Mouse (Mus musculus): ENCODE results near the gene Tram1l1. TPM values are rescaled to one million over a fixed set of nuclear protein-coding genes. Genes with fewer than 3 reads are reported as not detected.
A peak's percentile ranks its signal among the peaks of the same experiment; 100 is the strongest.
"Not testable (repeated sequence)": the region's sequence is repeated elsewhere in the genome, so short reads cannot be mapped to it uniquely, and the experiment has no call there.

Gene Tram1l1
- polyA plus RNA-seq (2015; fragmentation: Nextera tagmentation; extraction: Ambion mirVana), result 6.8 and 7.8 TPM in 2 replicates

- Histone ChIP-seq H3K9me3 (ENCODE audit: low read length) (no peaks in the 10 kb centered on the region), H3K27ac (ENCODE audit: low read length) (0 out of 2 replicates have a peak within 1 kb of the TSS, but pooled peaks have one; percentile 31), H3K4me2 (replicated peaks; ENCODE audit: low read depth, low read length) (peak within 1 kb of the TSS; percentile 63), H3K4me1 (ENCODE audit: insufficient read depth, low read length) (no peaks in the 10 kb centered on the region), H3K4me3 (ENCODE audit: low read length) (peak within 1 kb of the TSS; percentile 66), H3K27me3 (ENCODE audit: insufficient read depth, low read length) (no peaks in the 10 kb centered on the region), H3K36me3 (ENCODE audit: insufficient read depth, low read length) (no peaks in the 10 kb centered on the region), H3K9ac (replicated peaks; ENCODE audit: low read length) (peak within 1 kb of the TSS; percentile 69)
- peak; percentile 96 for ATAC-seq (ENCODE audit: low FRiP score, low TSS enrichment)
- WGBS, result 4% methylated on average over 53 of the region's 53 CpGs
Observed at GRCm38 (mm10) chr3:124320821-124321576, at the start of gene Tram1l1. Gene Tram1l1 (plus strand): TSS chr3:124320855.

- Histone ChIP-seq H3K4me3 (ENCODE audit: low read length) (no peak overlapping the region), H3K27me3 (ENCODE audit: insufficient read depth, low read length) (peaks cover 4% of the 10 kb centered on the region; the same call in 1 of the 2 replicates), H3K9ac (replicated peaks; ENCODE audit: low read length) (no peak overlapping the region), H3K36me3 (ENCODE audit: insufficient read depth, low read length) (no peaks in the 10 kb centered on the region), H3K27ac (ENCODE audit: low read length) (no peak overlapping the region), H3K4me1 (ENCODE audit: insufficient read depth, low read length) (no peaks in the 10 kb centered on the region), H3K9me3 (ENCODE audit: low read length) (no peaks in the 10 kb centered on the region), H3K4me2 (replicated peaks; ENCODE audit: low read depth, low read length) (no peak overlapping the region)
- ATAC-seq (ENCODE audit: low FRiP score, low TSS enrichment), result no peak
- WGBS, result 82% methylated on average over 4 of the region's 4 CpGs
Observed at GRCm38 (mm10) chr3:124271229-124271628, 49.4 kb upstream of the Tram1l1 start.

- Histone ChIP-seq H3K9me3 (ENCODE audit: low read length) (no peaks in the 10 kb centered on the region), H3K4me2 (replicated peaks; ENCODE audit: low read depth, low read length) (no peak overlapping the region), H3K4me3 (ENCODE audit: low read length) (no peak overlapping the region), H3K27ac (ENCODE audit: low read length) (no peak overlapping the region), H3K36me3 (ENCODE audit: insufficient read depth, low read length) (no peaks in the 10 kb centered on the region), H3K27me3 (ENCODE audit: insufficient read depth, low read length) (peaks cover 4% of the 10 kb centered on the region; the same call in 1 of the 2 replicates), H3K9ac (replicated peaks; ENCODE audit: low read length) (no peak overlapping the region), H3K4me1 (ENCODE audit: insufficient read depth, low read length) (no peaks in the 10 kb centered on the region)
- 80% methylated on average over 3 of the region's 3 CpGs for WGBS
- ATAC-seq (ENCODE audit: low FRiP score, low TSS enrichment), result no peak
Observed at GRCm38 (mm10) chr3:124271668-124272067, 49.0 kb upstream of the Tram1l1 start.

GRCm38 (mm10) chr3:124272465-124273089, 48.1 kb upstream of the Tram1l1 start:
- Histone ChIP-seq H3K4me1 (ENCODE audit: insufficient read depth, low read length) (no peaks in the 10 kb centered on the region), H3K4me2 (replicated peaks; ENCODE audit: low read depth, low read length) (no peak overlapping the region), H3K27ac (ENCODE audit: low read length) (no peak overlapping the region), H3K9ac (replicated peaks; ENCODE audit: low read length) (no peak overlapping the region), H3K36me3 (ENCODE audit: insufficient read depth, low read length) (no peaks in the 10 kb centered on the region), H3K9me3 (ENCODE audit: low read length) (no peaks in the 10 kb centered on the region), H3K4me3 (ENCODE audit: low read length) (no peak overlapping the region), H3K27me3 (ENCODE audit: insufficient read depth, low read length) (peaks cover 4% of the 10 kb centered on the region; the same call in 1 of the 2 replicates)
- ATAC-seq (ENCODE audit: low FRiP score, low TSS enrichment), result no peak
- 65% methylated on average over 2 of the region's 2 CpGs for WGBS

GRCm38 (mm10) chr3:124274928-124275609, 45.6 kb upstream of the Tram1l1 start:
- not testable (repeated sequence) for H3K4me3 ChIP-seq (ENCODE audit: low read length); H3K9ac ChIP-seq (replicated peaks; ENCODE audit: low read length); H3K4me1 ChIP-seq (ENCODE audit: insufficient read depth, low read length); H3K27ac ChIP-seq (ENCODE audit: low read length); H3K27me3 ChIP-seq (ENCODE audit: insufficient read depth, low read length); H3K9me3 ChIP-seq (ENCODE audit: low read length); H3K4me2 ChIP-seq (replicated peaks; ENCODE audit: low read depth, low read length); H3K36me3 ChIP-seq (ENCODE audit: insufficient read depth, low read length)
- 9% methylated on average over 13 of the region's 13 CpGs for WGBS
- ATAC-seq (ENCODE audit: low FRiP score, low TSS enrichment), result peak; percentile 27; the same call in 1 of the 2 replicates

- WGBS, result 37% methylated on average over 7 of the region's 7 CpGs
- H3K9ac ChIP-seq (replicated peaks; ENCODE audit: low read length); H3K4me3 ChIP-seq (ENCODE audit: low read length); H3K4me1 ChIP-seq (ENCODE audit: insufficient read depth, low read length); H3K9me3 ChIP-seq (ENCODE audit: low read length); H3K4me2 ChIP-seq (replicated peaks; ENCODE audit: low read depth, low read length); ATAC-seq (ENCODE audit: low FRiP score, low TSS enrichment); H3K27me3 ChIP-seq (ENCODE audit: insufficient read depth, low read length); H3K36me3 ChIP-seq (ENCODE audit: insufficient read depth, low read length); H3K27ac ChIP-seq (ENCODE audit: low read length): not testable (repeated sequence)
Observed at GRCm38 (mm10) chr3:124288936-124289335, 31.7 kb upstream of the Tram1l1 start.

GRCm38 (mm10) chr3:124319254-124319653, 1.4 kb upstream of the Tram1l1 start:
- ATAC-seq (ENCODE audit: low FRiP score, low TSS enrichment), result no peak
- H3K9me3 ChIP-seq (ENCODE audit: low read length), result no peaks in the 10 kb centered on the region
- H3K36me3 ChIP-seq (ENCODE audit: insufficient read depth, low read length), result no peaks in the 10 kb centered on the region
- H3K4me3 ChIP-seq (ENCODE audit: low read length), result no peak overlapping the region
- WGBS, result 77% methylated on average over 4 of the region's 4 CpGs
- no peaks in the 10 kb centered on the region for H3K27me3 ChIP-seq (ENCODE audit: insufficient read depth, low read length)
- no peaks in the 10 kb centered on the region for H3K4me1 ChIP-seq (ENCODE audit: insufficient read depth, low read length)
- no peak overlapping the region for H3K9ac ChIP-seq (replicated peaks; ENCODE audit: low read length)
- no peak overlapping the region for H3K27ac ChIP-seq (ENCODE audit: low read length)
- H3K4me2 ChIP-seq (replicated peaks; ENCODE audit: low read depth, low read length), result no peak overlapping the region

- Histone ChIP-seq H3K36me3 (ENCODE audit: insufficient read depth, low read length) (no peaks in the 10 kb centered on the region), H3K4me3 (ENCODE audit: low read length) (peak overlapping the region; percentile 66), H3K4me2 (replicated peaks; ENCODE audit: low read depth, low read length) (peak overlapping the region; percentile 63), H3K9me3 (ENCODE audit: low read length) (no peaks in the 10 kb centered on the region), H3K4me1 (ENCODE audit: insufficient read depth, low read length) (no peaks in the 10 kb centered on the region), H3K27me3 (ENCODE audit: insufficient read depth, low read length) (no peaks in the 10 kb centered on the region), H3K9ac (replicated peaks; ENCODE audit: low read length) (peak overlapping the region; percentile 69), H3K27ac (ENCODE audit: low read length) (0 out of 2 replicates have a peak overlapping the region, but pooled peaks have one; percentile 31)
- ATAC-seq (ENCODE audit: low FRiP score, low TSS enrichment), result peak; percentile 17; the same call in 1 of the 2 replicates
- WGBS, result 25% methylated on average over 2 of the region's 2 CpGs
Observed at GRCm38 (mm10) chr3:124320398-124320797, 257 bp upstream of the Tram1l1 start.

GRCm38 (mm10) chr3:124346445-124346844, 25.8 kb downstream of the Tram1l1 start:
- H3K4me3 ChIP-seq (ENCODE audit: low read length), result no peak overlapping the region
- no peak overlapping the region for H3K4me2 ChIP-seq (replicated peaks; ENCODE audit: low read depth, low read length)
- H3K27me3 ChIP-seq (ENCODE audit: insufficient read depth, low read length), result no peaks in the 10 kb centered on the region
- ATAC-seq (ENCODE audit: low FRiP score, low TSS enrichment), result no peak
- H3K27ac ChIP-seq (ENCODE audit: low read length), result no peak overlapping the region
- no peak overlapping the region for H3K9ac ChIP-seq (replicated peaks; ENCODE audit: low read length)
- H3K4me1 ChIP-seq (ENCODE audit: insufficient read depth, low read length), result no peaks in the 10 kb centered on the region
- H3K9me3 ChIP-seq (ENCODE audit: low read length), result no peaks in the 10 kb centered on the region
- H3K36me3 ChIP-seq (ENCODE audit: insufficient read depth, low read length), result no peaks in the 10 kb centered on the region
